Mouse (Mus musculus) G1E (cell line): ENCODE data around the gene Ccdc154.

Experiments used
- CTCF ChIP-seq: IDR thresholded peaks from 2 replicates; pipeline ENCODE4 v1.5.1; 2012; ENCODE audit warnings: low read depth, low read length, inconsistent platforms, mixed read lengths
- GATA1 ChIP-seq: IDR thresholded peaks from 2 replicates; pipeline ENCODE4 v1.6.1; 2012; ENCODE audit warnings: borderline replicate concordance, low read length, inconsistent platforms, mixed read lengths
- GATA2 ChIP-seq: IDR thresholded peaks from 2 replicates; pipeline ENCODE4 v1.6.1; 2012; ENCODE audit warnings: low read depth, low read length, inconsistent platforms, borderline replicate concordance
- POLR2AphosphoS5 ChIP-seq: IDR thresholded peaks from 2 replicates; pipeline ENCODE4 v1.6.1; 2012; ENCODE audit warnings: low read depth, low read length, inconsistent platforms; ENCODE audit not compliant: insufficient replicate concordance
- TAL1 ChIP-seq: conservative IDR thresholded peaks from 2 replicates; pipeline ENCODE4 v1.6.1; 2012; ENCODE audit warnings: low read depth, low read length, inconsistent platforms, mixed read lengths

GRCm38 (mm10) chr17:25183232-25183631 is 21.0 kb downstream of the Ccdc154 start:
- TF ChIP-seq CTCF, result no peak
- TF ChIP-seq GATA1, result no peak
- no peak for TF ChIP-seq POLR2AphosphoS5
- TF ChIP-seq GATA2, result no peak
- TF ChIP-seq TAL1, result no peak
